Mouse (Mus musculus): ENCODE data around the gene Sdccag8.

Sdccag8 gene

DNA sequence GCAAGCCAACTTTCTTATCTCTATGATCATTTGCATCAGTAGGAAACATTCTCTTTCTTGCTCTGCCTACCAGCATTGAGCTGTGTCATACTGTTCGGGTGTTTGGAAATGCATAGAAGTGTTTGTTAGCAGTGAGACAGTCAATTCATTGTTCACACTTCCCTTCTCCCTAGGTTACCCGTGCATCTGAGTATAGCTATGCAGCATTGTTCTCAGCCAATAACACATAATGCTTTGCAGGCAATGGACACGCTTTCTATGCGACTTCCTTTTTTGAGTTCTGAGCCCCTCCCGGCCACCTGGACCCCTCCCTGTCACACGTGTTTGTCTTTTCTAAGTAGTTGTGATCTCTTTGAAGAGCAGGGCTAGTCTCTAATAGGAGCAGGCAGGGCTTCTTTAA lies 171.8 kb downstream of the Sdccag8 start:
- no peak for DNase-seq (ENCODE audit: low spot score)

DNA sequence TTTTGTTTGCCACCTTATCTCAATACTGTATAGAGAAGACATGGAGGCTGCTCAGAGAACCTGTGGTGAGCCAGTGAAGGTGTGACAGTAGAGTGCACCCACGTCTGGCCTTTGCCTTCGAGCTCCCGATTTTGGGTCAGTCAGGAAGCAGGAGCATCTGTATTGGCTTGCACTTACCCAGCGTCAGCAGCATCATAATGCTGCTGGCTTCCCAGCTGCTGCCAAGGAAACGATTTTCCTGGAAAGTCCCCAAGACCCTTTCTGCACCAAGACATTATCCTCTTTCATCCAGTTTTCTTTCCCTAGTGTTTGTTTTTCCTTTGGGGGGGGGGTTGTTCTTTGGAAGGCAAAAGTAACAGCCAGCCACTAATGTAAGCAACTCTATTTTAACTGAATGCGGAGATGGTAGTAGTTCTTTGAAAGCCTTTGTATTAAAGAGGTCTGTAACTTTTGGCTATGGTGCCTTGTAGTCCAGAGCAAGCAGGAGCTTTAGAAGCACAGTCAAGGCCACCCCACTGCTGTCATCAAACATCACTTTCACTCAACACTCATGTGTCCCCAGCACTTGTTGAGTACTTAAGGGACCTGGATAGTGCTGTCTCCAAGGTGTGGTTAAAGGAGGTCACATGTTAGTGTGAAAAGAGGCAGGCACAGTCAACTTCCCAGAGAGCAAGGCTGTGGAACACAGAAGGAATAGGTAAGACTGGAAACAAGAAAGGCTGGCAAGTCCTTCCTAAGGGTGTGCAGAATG lies 172.7 kb downstream of the Sdccag8 start:
- no peak for DNase-seq (ENCODE audit: low spot score)

GRCm38 (mm10) chr1:176991473-176991872 lies 177.0 kb downstream of the Sdccag8 start:
- no peak for DNase-seq (ENCODE audit: low spot score)

GRCm38 (mm10) chr1:176992517-176992916 lies 178.1 kb downstream of the Sdccag8 start:
- DNase-seq (ENCODE audit: low spot score): no peak

DNA sequence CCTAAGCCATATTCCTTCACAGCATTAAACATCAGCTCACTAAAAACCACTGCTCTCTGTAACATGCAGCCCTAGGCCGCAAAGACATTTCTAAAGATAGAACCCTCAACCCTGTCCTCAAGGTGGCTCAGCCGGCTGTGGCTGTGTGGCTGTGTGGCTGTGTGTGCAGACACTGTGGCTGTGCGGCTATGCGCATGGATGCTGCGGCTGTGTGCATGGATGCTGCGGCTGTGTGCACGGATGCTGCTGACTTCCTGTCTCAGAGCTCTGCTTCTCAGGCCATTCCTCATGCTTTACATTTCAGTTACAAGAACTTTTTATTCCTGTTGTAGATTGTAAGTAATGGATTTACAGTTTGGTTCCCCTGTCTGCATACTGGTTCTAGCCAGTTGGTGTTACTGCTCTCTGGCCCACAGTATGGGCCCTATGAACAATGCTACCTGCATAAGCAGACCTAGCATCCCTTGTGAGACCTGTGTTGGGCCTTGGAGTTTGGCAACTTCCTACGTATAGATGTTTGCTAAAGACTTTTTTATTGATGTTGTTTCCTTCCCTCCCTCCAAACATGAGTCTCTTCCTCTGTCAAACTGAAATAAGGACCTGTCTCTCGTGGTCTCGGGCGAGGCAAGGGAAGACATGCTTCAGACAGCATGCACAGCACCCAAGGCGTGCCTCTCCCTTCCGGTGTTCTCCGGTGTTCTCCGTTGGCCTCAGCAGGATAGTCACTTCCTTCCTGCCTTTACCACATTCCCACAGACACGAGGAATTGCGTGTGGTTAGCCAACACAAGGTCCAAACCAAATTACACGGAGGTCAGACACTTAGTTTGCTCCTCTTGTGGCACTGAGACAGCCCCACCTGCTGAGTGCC lies 178.9 kb downstream of the Sdccag8 start:
- DNase-seq (ENCODE audit: low spot score): no peak

GRCm38 (mm10) chr1:176994087-176994486 lies 179.6 kb downstream of the Sdccag8 start:
- DNase-seq (ENCODE audit: low spot score): no peak

DNA sequence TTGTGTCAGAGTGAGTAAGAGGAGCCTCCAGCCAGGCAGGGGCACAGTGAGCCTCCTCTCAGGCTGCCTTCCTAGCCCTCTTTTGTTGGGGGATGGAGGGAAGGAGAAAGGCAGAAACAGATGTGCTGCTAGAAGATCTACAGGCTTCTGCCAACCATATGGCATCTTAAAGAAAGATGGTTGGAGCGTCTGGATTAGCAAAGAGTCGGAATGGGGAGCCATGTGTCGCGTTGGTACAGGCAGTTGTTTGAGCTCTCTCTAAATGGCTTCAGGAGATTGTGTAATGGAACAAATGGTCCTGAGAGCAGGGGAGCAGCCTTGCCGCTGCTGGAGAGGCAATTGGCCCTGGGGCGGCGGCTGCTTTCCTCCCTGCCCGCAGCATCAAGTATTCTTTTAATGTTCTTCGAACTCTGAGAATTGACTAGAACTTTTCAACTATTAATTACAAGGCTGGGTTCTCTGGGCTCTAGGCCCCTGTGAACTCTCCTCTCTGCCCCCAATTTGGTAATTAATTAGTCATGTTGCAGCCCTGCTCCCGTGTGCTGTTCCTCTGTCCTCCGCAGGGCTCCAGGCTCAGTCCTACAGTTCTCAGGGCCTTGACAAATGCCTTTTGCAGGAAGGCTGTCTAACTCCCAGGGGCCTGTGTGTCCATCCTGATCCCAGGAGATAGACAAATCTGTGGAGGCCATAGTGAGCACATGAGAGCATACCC lies 180.4 kb downstream of the Sdccag8 start:
- no peak for DNase-seq (ENCODE audit: low spot score)

DNA sequence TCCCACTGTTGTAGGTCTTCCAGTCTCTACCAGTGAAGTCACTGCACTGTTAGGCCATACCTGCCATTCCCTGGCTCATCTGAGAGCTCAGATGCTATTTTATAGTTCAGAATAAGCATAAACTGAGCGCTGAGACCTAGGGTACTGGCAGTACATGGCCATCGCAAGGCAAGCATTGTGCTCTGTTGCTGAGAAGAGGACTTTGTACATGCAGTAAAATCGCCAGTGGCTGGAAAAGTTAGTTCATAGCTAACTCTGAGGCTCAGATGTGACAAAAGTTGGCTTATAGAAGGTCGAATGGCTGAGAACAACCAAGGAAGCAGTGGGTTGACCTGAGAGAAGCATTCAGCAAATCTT lies 180.9 kb downstream of the Sdccag8 start:
- no peak for DNase-seq (ENCODE audit: low spot score)

DNA sequence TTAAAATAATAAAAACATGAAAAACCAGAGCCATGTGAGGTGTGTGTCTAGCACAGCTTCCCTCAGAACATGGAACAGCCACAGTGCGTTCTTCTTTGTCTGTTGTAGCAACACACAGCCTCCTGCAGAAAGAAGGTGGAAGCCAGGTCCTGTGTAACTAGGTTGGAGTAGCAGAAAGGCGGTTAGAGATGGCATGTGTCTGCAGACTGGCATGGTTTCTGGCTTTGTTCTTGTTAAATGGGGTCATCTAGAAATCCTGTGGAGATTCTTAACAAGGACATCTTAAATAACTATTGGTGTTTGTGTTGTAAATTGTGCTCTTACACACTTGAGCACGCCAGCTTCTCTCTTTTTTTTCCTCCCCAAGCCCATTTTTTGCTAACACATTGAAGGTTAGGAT lies 181.7 kb downstream of the Sdccag8 start:
- no peak for DNase-seq (ENCODE audit: low spot score)

DNA sequence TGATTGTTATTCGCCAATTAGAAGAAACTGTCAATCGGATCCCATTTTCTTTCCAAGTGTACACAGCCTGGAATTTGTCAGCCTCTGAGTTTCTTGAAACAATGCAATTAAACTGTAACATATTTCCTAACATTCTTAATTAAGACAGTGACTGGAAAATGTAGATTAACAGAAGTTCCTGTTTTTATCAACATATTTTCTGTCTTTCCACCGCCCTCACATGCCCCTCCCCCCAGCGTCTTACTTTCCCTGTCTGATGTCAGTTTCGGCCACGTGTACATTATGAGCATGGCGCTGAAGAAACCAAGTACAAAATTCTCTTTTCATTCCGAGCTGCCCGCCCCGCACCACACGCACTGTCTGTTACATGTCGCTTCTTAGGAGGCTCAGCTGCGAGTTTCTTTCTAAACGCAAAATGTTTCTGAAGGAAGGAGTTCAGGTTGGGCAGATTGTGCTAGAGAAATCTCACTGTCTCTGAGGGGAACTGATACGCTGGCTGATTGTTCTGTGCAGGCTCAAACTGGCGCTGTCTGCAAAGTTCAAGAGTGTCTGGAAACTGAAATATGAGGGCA lies 182.3 kb downstream of the Sdccag8 start:
- DNase-seq (ENCODE audit: low spot score): no peak

- DNase-seq (ENCODE audit: low spot score): no peak
Measured at GRCm38 (mm10) chr1:176997254-176997653, 182.8 kb downstream of the Sdccag8 start.

DNA sequence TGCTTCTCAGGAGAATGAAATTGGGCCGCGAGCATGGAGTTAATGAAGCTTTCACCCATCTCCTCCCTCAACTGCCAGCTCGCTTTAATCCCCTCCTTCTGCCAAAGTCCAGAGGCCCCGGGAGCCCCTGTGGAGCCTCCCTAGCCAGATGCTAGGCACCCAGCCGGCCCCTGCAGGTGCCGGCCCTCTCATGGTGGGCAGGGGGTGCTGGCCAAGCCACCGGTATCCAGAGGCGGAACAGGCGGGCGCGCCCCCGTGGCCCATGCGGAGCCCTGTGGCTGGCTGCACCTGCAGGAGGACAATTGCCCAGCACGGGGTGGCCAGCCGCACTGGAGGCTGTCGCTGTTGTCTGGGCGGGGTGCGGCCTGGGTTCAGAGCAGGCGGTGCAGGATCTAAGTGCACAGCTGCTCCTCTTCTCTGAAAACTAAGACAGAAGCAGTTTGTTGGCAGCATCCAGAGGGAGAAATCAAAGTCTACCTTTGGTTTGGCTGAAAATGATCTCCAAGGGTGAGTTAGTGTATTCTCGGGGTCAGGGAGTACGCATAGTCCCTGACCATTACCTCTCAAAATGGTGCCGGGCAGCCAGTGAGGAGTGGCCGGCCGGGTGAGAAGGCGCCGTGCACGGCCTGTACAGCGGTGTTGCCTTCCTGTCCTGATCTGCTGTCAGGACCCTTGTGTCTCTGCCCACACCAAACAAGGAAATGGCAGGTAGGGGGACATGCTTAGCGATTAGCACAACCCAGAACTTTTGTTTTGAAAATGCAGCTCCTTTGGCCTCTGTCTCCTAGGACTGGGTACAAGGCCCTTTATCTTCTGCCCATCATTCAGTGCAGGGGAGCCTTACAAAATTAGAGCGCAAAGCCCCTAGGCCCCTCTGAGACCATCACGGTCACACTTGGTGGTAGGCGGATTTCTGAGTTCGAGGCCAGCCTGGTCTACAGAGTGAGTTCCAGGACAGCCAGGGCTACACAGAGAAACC lies 183.5 kb downstream of the Sdccag8 start:
- no peak for DNase-seq (ENCODE audit: low spot score)

- DNase-seq (ENCODE audit: low spot score): no peak
Measured at GRCm38 (mm10) chr1:176999011-176999410, 184.6 kb downstream of the Sdccag8 start.

GRCm38 (mm10) chr1:177002951-177003350 lies 188.5 kb downstream of the Sdccag8 start:
- no peak for DNase-seq (ENCODE audit: low spot score)

DNA sequence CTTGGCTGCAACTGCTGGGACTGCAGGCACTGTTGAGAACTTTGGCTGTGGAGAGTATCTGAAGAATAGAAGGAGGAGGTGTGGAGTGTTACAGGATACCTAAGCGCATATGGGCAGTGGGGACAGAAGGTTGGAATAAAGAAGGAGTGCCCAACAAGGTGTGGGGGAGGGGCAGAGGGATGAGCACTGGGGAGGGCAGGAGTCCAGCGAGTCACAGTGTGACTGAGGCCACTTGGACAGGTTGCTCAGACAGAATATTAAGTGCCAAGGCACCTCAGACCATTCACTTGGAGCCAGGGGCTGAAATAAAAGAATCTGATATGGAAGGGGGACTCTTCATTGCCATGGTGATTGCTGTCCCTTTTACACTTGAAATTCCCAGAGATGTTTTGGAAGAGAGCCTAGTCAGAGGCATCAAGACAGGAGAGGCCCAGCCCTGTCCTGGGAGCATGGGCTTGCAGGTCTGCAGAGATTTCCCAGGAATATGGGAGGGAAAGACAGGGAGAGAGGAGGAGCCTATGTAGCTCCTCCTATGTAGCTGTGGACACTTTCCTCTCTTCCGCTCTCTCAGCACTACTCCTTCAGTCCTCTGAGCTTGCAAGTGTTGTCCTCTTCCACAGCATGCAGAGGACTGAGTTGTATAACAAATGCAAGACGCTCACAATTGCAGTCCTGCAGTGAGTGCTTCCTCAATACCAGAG lies 189.7 kb downstream of the Sdccag8 start:
- DNase-seq (ENCODE audit: low spot score): no peak

GRCm38 (mm10) chr1:177007405-177007804 lies 192.9 kb downstream of the Sdccag8 start:
- DNase-seq (ENCODE audit: low spot score): no peak

- no peak for DNase-seq (ENCODE audit: low spot score)
Measured at GRCm38 (mm10) chr1:177008777-177009176, 194.3 kb downstream of the Sdccag8 start.

GRCm38 (mm10) chr1:177010041-177010440 lies 195.6 kb downstream of the Sdccag8 start:
- no peak for DNase-seq (ENCODE audit: low spot score)

DNA sequence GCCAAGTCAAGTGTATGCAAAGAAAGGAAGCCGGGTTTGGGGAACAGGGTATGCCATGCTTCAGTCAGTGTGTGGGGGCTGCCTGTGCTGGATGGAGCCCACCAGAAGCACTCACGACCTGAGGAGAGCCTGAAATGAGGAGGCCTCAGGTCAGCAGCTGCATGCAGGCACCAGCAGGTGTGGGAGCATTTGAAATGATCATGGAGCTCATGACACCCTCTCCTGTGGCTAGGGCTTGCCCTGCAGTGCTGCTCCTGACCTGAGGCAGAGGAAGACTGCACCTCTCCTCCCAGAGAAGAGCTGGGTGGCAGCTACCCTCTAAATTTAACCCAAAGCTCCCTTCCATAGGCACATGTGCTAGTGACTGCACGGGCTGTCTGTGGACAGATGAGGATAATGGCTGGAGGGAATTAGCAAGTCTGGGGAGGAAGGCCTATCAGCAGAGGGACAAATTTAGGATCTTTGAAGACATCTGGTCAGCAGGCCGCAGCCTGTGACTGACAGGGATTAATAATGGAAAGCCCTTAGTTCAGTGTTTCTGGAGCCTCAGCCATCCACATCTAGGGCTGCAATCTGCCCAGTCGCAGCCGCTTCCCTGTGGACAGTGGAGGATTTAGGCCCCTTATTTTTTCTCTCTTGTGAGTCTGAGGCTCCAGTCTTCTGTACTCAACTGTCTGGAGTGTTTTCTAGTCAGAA lies 196.3 kb downstream of the Sdccag8 start:
- DNase-seq (ENCODE audit: low spot score): no peak

DNA sequence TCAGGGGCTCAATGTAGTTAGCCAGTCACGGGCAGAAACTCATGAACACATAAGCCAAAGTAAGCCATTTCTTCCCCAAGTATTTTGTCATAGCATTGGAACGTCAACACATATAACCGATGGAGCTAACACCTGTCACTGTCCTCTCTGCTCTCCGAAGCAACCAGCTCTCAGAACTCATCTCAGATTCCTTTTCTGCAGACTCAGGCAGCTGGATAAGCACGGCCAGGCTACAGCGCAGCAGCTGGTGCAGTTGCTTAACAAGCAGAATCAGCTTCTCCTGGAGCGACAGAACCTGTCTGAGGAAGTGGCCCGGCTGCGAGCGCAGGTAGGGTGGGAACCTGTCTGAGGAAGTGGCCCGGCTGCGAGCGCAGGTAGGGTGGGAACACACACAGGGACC lies 197.2 kb downstream of the Sdccag8 start:
- DNase-seq (ENCODE audit: low spot score): no peak

Measured in ovary, postnatal 14 days (tissue).